Mouse (Mus musculus) urinary bladder, postnatal 14 days (tissue): ENCODE measurements at regions not wholly inside any gene's neighbourhood (a gene's known extent, or its start where the extent isn't known, plus 50 kb on each side); places are given as distances from the start of the nearest gene placed in this dataset.
A peak's percentile ranks its signal among the peaks of the same experiment; 100 is the strongest.
"Not testable (repeated sequence)": the region's sequence is repeated elsewhere in the genome, so short reads cannot be mapped to it uniquely, and the experiment has no call there.

Source experiments
- DNase-seq: peaks from one replicate; pipeline ENCODE4 v3.0.0; 2021; ENCODE audit warnings: low spot score

- DNase-seq = peak; percentile 82
Observed at GRCm38 (mm10) chr16:76958597-76959392, 54.7 kb upstream of the Usp25 start.

- DNase-seq = no peak
Observed at GRCm38 (mm10) chr16:76957491-76957890, 56.0 kb upstream of the Usp25 start.

- DNase-seq = no peak
Observed at GRCm38 (mm10) chr16:76957090-76957489, 56.4 kb upstream of the Usp25 start.

GRCm38 (mm10) chr16:76950836-76951486, 62.5 kb upstream of the Usp25 start:
- DNase-seq = no peak

GRCm38 (mm10) chr16:76947011-76947410, 66.5 kb upstream of the Usp25 start:
- no peak for DNase-seq

GRCm38 (mm10) chr16:76938128-76938527, 75.4 kb upstream of the Usp25 start:
- DNase-seq = no peak

- DNase-seq = no peak
Observed at GRCm38 (mm10) chr16:76927901-76928300, 85.6 kb upstream of the Usp25 start.

- not testable (repeated sequence) for DNase-seq
Observed at GRCm38 (mm10) chr16:76920137-76920536, 93.4 kb upstream of the Usp25 start.

- DNase-seq = no peak
Observed at GRCm38 (mm10) chr16:76918598-76918997, 94.9 kb upstream of the Usp25 start.

- no peak for DNase-seq
Observed at GRCm38 (mm10) chr16:76914311-76914710, 99.2 kb upstream of the Usp25 start.

- DNase-seq = no peak
Observed at GRCm38 (mm10) chr16:76905205-76905996, 108.1 kb upstream of the Usp25 start.

GRCm38 (mm10) chr16:76899083-76899482, 114.4 kb upstream of the Usp25 start:
- peak; percentile 12 for DNase-seq

GRCm38 (mm10) chr16:76896305-76896704, 117.2 kb upstream of the Usp25 start:
- no peak for DNase-seq

GRCm38 (mm10) chr16:76895781-76896180, 117.7 kb upstream of the Usp25 start:
- DNase-seq = no peak

- DNase-seq = no peak
Observed at GRCm38 (mm10) chr16:76878576-76878975, 134.9 kb upstream of the Usp25 start.

- no peak for DNase-seq
Observed at GRCm38 (mm10) chr16:76875397-76876018, 138.0 kb upstream of the Usp25 start.

GRCm38 (mm10) chr16:76866465-76866802, 147.1 kb upstream of the Usp25 start:
- no peak for DNase-seq

GRCm38 (mm10) chr16:76865731-76866464, 147.6 kb upstream of the Usp25 start:
- DNase-seq = peak; percentile 54

GRCm38 (mm10) chr16:76864392-76864791, 149.1 kb upstream of the Usp25 start:
- no peak for DNase-seq

- DNase-seq = no peak
Observed at GRCm38 (mm10) chr16:76855797-76856196, 157.7 kb upstream of the Usp25 start.

- DNase-seq = no peak
Observed at GRCm38 (mm10) chr16:76851396-76851795, 162.1 kb upstream of the Usp25 start.

GRCm38 (mm10) chr16:76837450-76837849, 176.1 kb upstream of the Usp25 start:
- no peak for DNase-seq
